Mouse (Mus musculus) naive thymus-derived CD4-positive, alpha-beta T cell, adult 5 months (primary cell): ENCODE results near the gene Lce1d. TPM values are rescaled to one million over a fixed set of nuclear protein-coding genes. Genes with fewer than 3 reads are reported as not detected.

ENCODE experiments used
- polyA plus RNA-seq: library from polyadenylated mRNA; unstranded; fragments of 100-300 nt; shearing (Covaris generic); gene quantifications from one replicate; pipeline ENCODE4 v1.2.1, GENCODE M21; 2017

Lce1d gene
- not detected for polyA plus RNA-seq

GRCm38 (mm10) chr3:92687110-92687509, at the start of gene Lce1d:
Gene Lce1d (minus strand): TSS chr3:92687210.

DNA sequence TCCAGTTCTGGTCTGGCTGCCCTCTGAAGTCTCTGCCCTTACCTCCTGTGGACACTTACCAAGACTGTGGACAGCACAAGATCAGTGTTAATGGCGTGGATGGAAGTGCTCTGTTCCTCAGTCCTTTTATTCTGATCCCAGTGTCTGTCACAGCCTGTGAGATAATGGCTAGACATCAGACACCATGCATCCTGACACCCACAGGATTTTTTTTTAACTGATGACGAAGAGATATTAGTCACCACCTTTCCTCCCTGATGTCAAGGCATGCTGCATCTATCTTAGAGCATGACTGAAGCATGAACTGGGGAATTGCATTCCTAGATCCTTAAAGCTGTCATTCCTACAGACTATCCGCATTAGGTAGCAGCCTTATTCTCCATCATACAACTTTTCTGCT, 33.2 kb upstream of the Lce1d start, which contains the start of gene Lce1f:
TSS of gene Lce1f (minus strand) at position 101 of the 400 bp plus-strand sequence.

DNA sequence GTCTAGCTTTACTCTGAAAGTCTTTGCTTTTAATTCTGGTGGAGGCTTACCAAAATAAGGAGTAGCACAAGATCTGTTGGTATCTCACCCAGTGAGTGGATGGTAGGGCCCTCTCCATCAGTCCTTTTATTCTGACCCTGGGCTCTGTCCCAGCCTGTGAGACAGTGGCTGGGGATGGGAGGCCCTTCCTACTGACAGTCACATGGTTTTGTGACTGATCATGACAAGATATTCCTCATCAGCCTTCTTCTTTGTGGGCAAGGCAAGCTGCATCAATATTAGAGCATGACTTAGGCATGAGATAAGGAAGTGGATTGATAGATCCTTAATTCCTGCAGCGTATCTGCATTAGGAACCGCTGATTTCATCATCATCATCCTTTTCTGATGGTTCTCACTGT, 22.0 kb upstream of the Lce1d start, which contains the start of gene Lce1e:
TSS of gene Lce1e (minus strand) at position 101 of the 400 bp plus-strand sequence.

DNA sequence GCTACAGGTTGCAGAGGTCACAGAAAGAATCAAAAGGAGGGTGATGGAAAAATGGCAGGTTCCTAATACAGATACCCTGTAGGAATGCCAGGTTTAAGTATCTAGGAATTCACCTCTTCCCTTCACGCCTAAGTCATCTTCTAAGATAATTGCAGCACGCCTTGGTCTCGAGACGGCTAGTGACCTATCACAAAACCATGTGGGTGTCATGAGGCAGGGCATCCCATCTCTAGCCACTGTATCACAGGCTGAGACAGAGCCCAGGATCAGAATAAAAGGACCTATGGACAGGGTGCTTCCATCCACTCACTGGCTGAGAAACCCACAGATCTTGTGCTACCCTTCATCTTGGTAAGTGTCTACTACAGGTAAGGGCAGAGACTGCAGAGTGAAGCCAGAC, 8.1 kb downstream of the Lce1d start, which contains the start of gene Lce1c:
TSS of gene Lce1c (plus strand) at position 301 of the 400 bp plus-strand sequence.

GRCm38 (mm10) chr3:92670215-92670614, 16.8 kb downstream of the Lce1d start, which contains the start of gene Lce1a2:
Gene Lce1a2 (minus strand): TSS chr3:92670315.

GRCm38 (mm10) chr3:92656826-92657225, 30.2 kb downstream of the Lce1d start, which contains the start of gene Lce1b:
Gene Lce1b (minus strand): TSS chr3:92656926.

GRCm38 (mm10) chr3:92648207-92648606, 38.8 kb downstream of the Lce1d start, which contains the start of gene Lce1a1:
Gene Lce1a1 (minus strand): TSS chr3:92648307.

Other genes with a start within 250 kb of the Lce1d start
- not detected for gene Sprr1b, start 248.4 kb downstream of the Lce1d start, polyA plus RNA-seq
- not detected for gene Sprr3, start 228.5 kb downstream of the Lce1d start, polyA plus RNA-seq
- not detected for gene Sprr1a, start 201.3 kb downstream of the Lce1d start, polyA plus RNA-seq
- gene Sprr4, start 186.7 kb downstream of the Lce1d start, polyA plus RNA-seq = not detected
- not detected for gene 2310046K23Rik, start 152.7 kb downstream of the Lce1d start, polyA plus RNA-seq
- not detected for gene Ivl, start 113.5 kb downstream of the Lce1d start, polyA plus RNA-seq
- gene Smcp, start 98.2 kb downstream of the Lce1d start, polyA plus RNA-seq = not detected
- gene 2210017I01Rik, start 79.7 kb downstream of the Lce1d start, polyA plus RNA-seq = not detected
- not detected for gene Lce6a, start 65.5 kb downstream of the Lce1d start, polyA plus RNA-seq
- not detected for gene Lce1a1, start 38.9 kb downstream of the Lce1d start, polyA plus RNA-seq
- gene Lce1b, start 30.3 kb downstream of the Lce1d start, polyA plus RNA-seq = not detected
- not detected for gene Lce1a2, start 16.9 kb downstream of the Lce1d start, polyA plus RNA-seq
- gene Lce1c, start 8.0 kb downstream of the Lce1d start, polyA plus RNA-seq = not detected
- gene Lce1e, start 21.9 kb upstream of the Lce1d start, polyA plus RNA-seq = not detected
- not detected for gene Lce1f, start 33.1 kb upstream of the Lce1d start, polyA plus RNA-seq
- not detected for gene Gm38119, start 51.9 kb upstream of the Lce1d start, polyA plus RNA-seq
- gene Lce1g, start 65.1 kb upstream of the Lce1d start, polyA plus RNA-seq = not detected
- gene Lce1h, start 77.9 kb upstream of the Lce1d start, polyA plus RNA-seq = not detected
- not detected for gene Lce1i, start 91.7 kb upstream of the Lce1d start, polyA plus RNA-seq
- not detected for gene Lce1j, start 103.3 kb upstream of the Lce1d start, polyA plus RNA-seq
- gene Lce1k, start 120.7 kb upstream of the Lce1d start, polyA plus RNA-seq = not detected
- not detected for gene Kprp, start 140.0 kb upstream of the Lce1d start, polyA plus RNA-seq
- gene Lce1l, start 164.1 kb upstream of the Lce1d start, polyA plus RNA-seq = not detected
- gene 2310050C09Rik, start 183.0 kb upstream of the Lce1d start, polyA plus RNA-seq = not detected
- not detected for gene Lce3a, start 239.0 kb upstream of the Lce1d start, polyA plus RNA-seq
- gene Lce3b, start 245.8 kb upstream of the Lce1d start, polyA plus RNA-seq = not detected